Mouse (Mus musculus): ENCODE measurements around the gene Efcab8. TPM values are rescaled to one million over a fixed set of nuclear protein-coding genes. Genes with fewer than 3 reads are reported as not detected.
"Not testable (repeated sequence)": the region's sequence is repeated elsewhere in the genome, so short reads cannot be mapped to it uniquely, and the experiment has no call there.

The Efcab8 gene
- polyA plus RNA-seq, 1 experiment from 2014 or later = not detected

DNA sequence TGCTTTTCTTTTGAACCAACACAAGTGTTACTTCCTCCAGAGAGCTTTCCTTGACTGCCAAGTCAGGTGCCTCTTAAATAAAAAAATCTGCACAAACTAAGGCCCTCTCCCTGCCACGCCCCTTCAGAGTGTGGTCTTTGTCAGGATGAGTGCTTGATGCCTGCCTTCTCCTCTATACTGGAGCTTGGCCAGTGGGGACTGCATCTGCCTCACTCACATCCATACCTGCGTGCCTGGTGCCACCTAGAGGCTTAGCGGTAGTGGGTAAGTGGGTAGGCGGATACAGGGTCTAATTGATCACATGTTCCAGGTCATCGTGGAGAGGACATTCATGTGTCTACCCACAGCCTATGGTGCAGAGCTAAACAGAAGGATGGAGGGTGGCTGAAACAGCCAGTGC, 15.4 kb downstream of the Efcab8 start:
- Histone ChIP-seq H3K4me3 (ENCODE audit: control insufficient read depth in 1 of 2, insufficient read depth in 1 of 2, low read depth in 1 of 2, low read length in 2 of 2) (no peak overlapping the region), H3K9ac (ENCODE audit: low read length) (no peak overlapping the region), H3K4me2 (ENCODE audit: low read length) (no peak overlapping the region), H3K27me3 (ENCODE audit: control insufficient read depth, insufficient read depth, low read length) (no peaks in the 10 kb centered on the region), H3K36me3 (ENCODE audit: control insufficient read depth, insufficient read depth, low read length) (no peaks in the 10 kb centered on the region), H3K4me1 (ENCODE audit: control insufficient read depth in 2 of 2, insufficient read depth in 2 of 2, low read length in 2 of 2) (no peaks in the 10 kb centered on the region; a peak in 1 of 4 replicates), H3K9me3 (ENCODE audit: control insufficient read depth, low read length) (0 out of 2 replicates have a peak, but pooled peaks cover 2% of the 10 kb centered on the region), H3K27ac (replicated peaks in 1 of 2; ENCODE audit: control insufficient read depth in 1 of 2, insufficient read depth in 1 of 2, low read depth in 2 of 2, low read length in 2 of 2) (no peak overlapping the region)
- ATAC-seq (ENCODE audit: insufficient number of reproducible peaks, insufficient read depth, low FRiP score, low read depth) = no peak
- 51% methylated on average over 5 of the region's 5 CpGs for WGBS

DNA sequence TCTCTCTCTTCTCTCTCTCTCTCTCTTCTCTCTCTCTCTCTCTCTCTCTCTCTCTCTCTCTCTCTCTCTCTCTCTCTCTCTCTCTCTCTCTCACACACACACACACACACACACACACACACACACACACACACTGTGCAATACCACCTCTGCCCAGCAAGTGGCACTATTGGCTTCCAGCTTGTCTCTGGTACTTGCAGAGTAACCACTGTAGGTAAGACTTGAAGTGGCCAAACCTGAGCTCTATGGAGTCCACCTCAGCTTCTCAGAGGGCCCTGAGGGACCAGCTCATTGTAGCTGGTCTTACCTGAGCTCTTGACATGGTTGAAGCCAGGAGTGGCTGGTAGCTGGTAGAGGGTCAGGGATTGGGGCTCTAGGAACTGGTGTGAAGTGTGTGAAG, 27.7 kb downstream of the Efcab8 start:
- H3K9ac ChIP-seq (ENCODE audit: low read length); H3K27ac ChIP-seq (replicated peaks in 1 of 2; ENCODE audit: control insufficient read depth in 1 of 2, insufficient read depth in 1 of 2, low read depth in 2 of 2, low read length in 2 of 2); ATAC-seq (ENCODE audit: insufficient number of reproducible peaks, insufficient read depth, low FRiP score, low read depth); H3K4me3 ChIP-seq (ENCODE audit: control insufficient read depth in 1 of 2, insufficient read depth in 1 of 2, low read depth in 1 of 2, low read length in 2 of 2); H3K4me2 ChIP-seq (ENCODE audit: low read length); H3K9me3 ChIP-seq (ENCODE audit: control insufficient read depth, low read length); H3K27me3 ChIP-seq (ENCODE audit: control insufficient read depth, insufficient read depth, low read length); H3K36me3 ChIP-seq (ENCODE audit: control insufficient read depth, insufficient read depth, low read length): not testable (repeated sequence)
- peaks cover 15 to 19% of the 10 kb centered on the region in 2 experiments for H3K4me1 ChIP-seq (ENCODE audit: control insufficient read depth in 2 of 2, insufficient read depth in 2 of 2, low read length in 2 of 2)

DNA sequence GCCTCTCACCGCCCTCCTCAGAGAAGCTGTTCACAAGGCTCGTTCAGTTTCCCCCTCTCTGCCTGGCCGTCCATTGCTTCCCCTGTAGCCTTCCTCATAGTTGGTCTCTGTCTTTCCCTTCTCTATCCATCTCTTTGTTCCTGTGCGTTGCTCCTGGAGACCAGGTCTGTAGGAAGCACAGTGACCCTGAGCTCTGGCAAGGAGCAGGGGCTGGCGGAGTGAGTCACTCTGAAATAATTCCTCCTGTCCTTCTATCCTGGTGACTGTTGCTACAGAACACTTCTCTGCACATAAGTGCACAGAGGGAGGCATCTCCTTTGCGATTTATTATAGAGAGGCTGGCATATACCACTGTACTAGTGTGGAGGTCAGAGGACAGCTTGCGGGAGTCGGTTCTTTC, 28.4 kb downstream of the Efcab8 start:
- Histone ChIP-seq H3K27ac (replicated peaks in 1 of 2; ENCODE audit: control insufficient read depth in 1 of 2, insufficient read depth in 1 of 2, low read depth in 2 of 2, low read length in 2 of 2) (no peak overlapping the region), H3K9me3 (ENCODE audit: control insufficient read depth, low read length) (no peaks in the 10 kb centered on the region), H3K27me3 (ENCODE audit: control insufficient read depth, insufficient read depth, low read length) (no peaks in the 10 kb centered on the region), H3K36me3 (ENCODE audit: control insufficient read depth, insufficient read depth, low read length) (no peaks in the 10 kb centered on the region), H3K4me1 (ENCODE audit: control insufficient read depth in 2 of 2, insufficient read depth in 2 of 2, low read length in 2 of 2) (peaks cover 15 to 19% of the 10 kb centered on the region in 2 experiments), H3K4me3 (ENCODE audit: control insufficient read depth in 1 of 2, insufficient read depth in 1 of 2, low read depth in 1 of 2, low read length in 2 of 2) (no peak overlapping the region), H3K4me2 (ENCODE audit: low read length) (no peak overlapping the region), H3K9ac (ENCODE audit: low read length) (no peak overlapping the region)
- WGBS = 70% methylated on average over 8 of the region's 8 CpGs
- ATAC-seq (ENCODE audit: insufficient number of reproducible peaks, insufficient read depth, low FRiP score, low read depth) = no peak

GRCm38 (mm10) chr2:153808841-153809240, 29.1 kb downstream of the Efcab8 start:
- ATAC-seq (ENCODE audit: insufficient number of reproducible peaks, insufficient read depth, low FRiP score, low read depth) = no peak
- peaks cover 15 to 19% of the 10 kb centered on the region in 2 experiments for H3K4me1 ChIP-seq (ENCODE audit: control insufficient read depth in 2 of 2, insufficient read depth in 2 of 2, low read length in 2 of 2)
- 53% methylated on average over 6 of the region's 6 CpGs for WGBS
- no peak overlapping the region for H3K4me2 ChIP-seq (ENCODE audit: low read length)
- no peaks in the 10 kb centered on the region for H3K36me3 ChIP-seq (ENCODE audit: control insufficient read depth, insufficient read depth, low read length)
- H3K9me3 ChIP-seq (ENCODE audit: control insufficient read depth, low read length) = no peaks in the 10 kb centered on the region
- no peaks in the 10 kb centered on the region for H3K27me3 ChIP-seq (ENCODE audit: control insufficient read depth, insufficient read depth, low read length)
- no peak overlapping the region for H3K27ac ChIP-seq (replicated peaks in 1 of 2; ENCODE audit: control insufficient read depth in 1 of 2, insufficient read depth in 1 of 2, low read depth in 2 of 2, low read length in 2 of 2)
- no peak overlapping the region for H3K9ac ChIP-seq (ENCODE audit: low read length)
- H3K4me3 ChIP-seq (ENCODE audit: control insufficient read depth in 1 of 2, insufficient read depth in 1 of 2, low read depth in 1 of 2, low read length in 2 of 2) = no peak overlapping the region

GRCm38 (mm10) chr2:153809921-153810320, 30.2 kb downstream of the Efcab8 start:
- Histone ChIP-seq H3K9ac (ENCODE audit: low read length) (no peak overlapping the region), H3K27ac (replicated peaks in 1 of 2; ENCODE audit: control insufficient read depth in 1 of 2, insufficient read depth in 1 of 2, low read depth in 2 of 2, low read length in 2 of 2) (no peak overlapping the region), H3K4me1 (ENCODE audit: control insufficient read depth in 2 of 2, insufficient read depth in 2 of 2, low read length in 2 of 2) (peaks cover 14 to 19% of the 10 kb centered on the region in 2 experiments), H3K4me3 (ENCODE audit: control insufficient read depth in 1 of 2, insufficient read depth in 1 of 2, low read depth in 1 of 2, low read length in 2 of 2) (no peak overlapping the region), H3K36me3 (ENCODE audit: control insufficient read depth, insufficient read depth, low read length) (no peaks in the 10 kb centered on the region), H3K4me2 (ENCODE audit: low read length) (no peak overlapping the region), H3K27me3 (ENCODE audit: control insufficient read depth, insufficient read depth, low read length) (no peaks in the 10 kb centered on the region), H3K9me3 (ENCODE audit: control insufficient read depth, low read length) (no peaks in the 10 kb centered on the region)
- no peak for ATAC-seq (ENCODE audit: insufficient number of reproducible peaks, insufficient read depth, low FRiP score, low read depth)
- 39% methylated on average over 3 of the region's 3 CpGs for WGBS

DNA sequence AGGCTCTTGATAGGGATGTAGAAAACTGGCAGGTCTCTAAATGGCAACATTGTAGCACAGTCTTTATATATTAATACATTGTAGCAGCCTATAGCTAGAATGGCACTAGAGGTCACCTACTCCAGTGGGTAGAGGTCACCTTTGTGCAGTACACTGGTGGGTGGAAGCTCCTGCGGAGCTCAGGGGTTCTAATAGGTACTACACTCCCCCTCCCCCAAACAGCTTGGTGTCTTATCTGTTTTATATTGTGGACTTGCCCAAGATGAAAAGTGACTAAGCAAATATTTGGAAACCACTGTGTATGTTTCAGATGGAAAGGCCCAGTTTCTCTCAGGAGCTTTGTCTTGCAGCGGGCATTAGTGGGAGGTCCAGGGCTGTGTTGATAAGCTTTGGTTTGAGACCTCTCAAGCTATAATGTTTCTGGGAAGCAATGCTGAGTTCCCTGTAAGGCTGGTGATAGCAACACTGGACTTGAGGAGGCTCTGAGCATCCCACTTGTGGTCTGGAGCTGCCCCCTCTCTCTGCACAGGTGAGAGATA, 42.3 kb downstream of the Efcab8 start:
- no peak overlapping the region for H3K9ac ChIP-seq (ENCODE audit: low read length)

GRCm38 (mm10) chr2:153824593-153824992, 44.9 kb downstream of the Efcab8 start:
- Histone ChIP-seq H3K9me3 (ENCODE audit: control insufficient read depth, low read length) (no peaks in the 10 kb centered on the region), H3K9ac (ENCODE audit: low read length) (no peak overlapping the region), H3K27me3 (ENCODE audit: control insufficient read depth, insufficient read depth, low read length) (no peaks in the 10 kb centered on the region), H3K4me2 (ENCODE audit: low read length) (no peak overlapping the region), H3K4me3 (ENCODE audit: control insufficient read depth in 1 of 2, insufficient read depth in 1 of 2, low read depth in 1 of 2, low read length in 2 of 2) (no peak overlapping the region), H3K36me3 (ENCODE audit: control insufficient read depth, insufficient read depth, low read length) (no peaks in the 10 kb centered on the region), H3K4me1 (ENCODE audit: control insufficient read depth in 2 of 2, insufficient read depth in 2 of 2, low read length in 2 of 2) (0 out of 4 replicates have a peak, but pooled peaks cover 0 to 3% of the 10 kb centered on the region in 2 experiments), H3K27ac (replicated peaks in 1 of 2; ENCODE audit: control insufficient read depth in 1 of 2, insufficient read depth in 1 of 2, low read depth in 2 of 2, low read length in 2 of 2) (no peak overlapping the region)
- ATAC-seq (ENCODE audit: insufficient number of reproducible peaks, insufficient read depth, low FRiP score, low read depth) = peak; percentile 74
- 63% methylated on average over 6 of the region's 6 CpGs for whole genome bisulfite sequencing

More for the DNA sequence above, 42.3 kb downstream of the Efcab8 start:
- no peaks in the 10 kb centered on the region for H3K36me3 ChIP-seq (ENCODE audit: control insufficient read depth, insufficient read depth, low read length)
- H3K9me3 ChIP-seq (ENCODE audit: control insufficient read depth, low read length) = no peaks in the 10 kb centered on the region
- 0 out of 4 replicates have a peak, but pooled peaks cover 0 to 3% of the 10 kb centered on the region in 2 experiments for H3K4me1 ChIP-seq (ENCODE audit: control insufficient read depth in 2 of 2, insufficient read depth in 2 of 2, low read length in 2 of 2)
- no peak overlapping the region for H3K4me3 ChIP-seq (ENCODE audit: control insufficient read depth in 1 of 2, insufficient read depth in 1 of 2, low read depth in 1 of 2, low read length in 2 of 2)
- H3K27ac ChIP-seq (replicated peaks in 1 of 2; ENCODE audit: control insufficient read depth in 1 of 2, insufficient read depth in 1 of 2, low read depth in 2 of 2, low read length in 2 of 2) = no peak overlapping the region
- no peak overlapping the region for H3K4me2 ChIP-seq (ENCODE audit: low read length)
- H3K27me3 ChIP-seq (ENCODE audit: control insufficient read depth, insufficient read depth, low read length) = no peaks in the 10 kb centered on the region
- 69% methylated on average over 2 of the region's 2 CpGs for WGBS
- ATAC-seq (ENCODE audit: insufficient number of reproducible peaks, insufficient read depth, low FRiP score, low read depth) = no peak

GRCm38 (mm10) chr2:153825900-153826299, 46.2 kb downstream of the Efcab8 start:
- 68% methylated on average over 32 of the region's 32 CpGs for WGBS
- not testable (repeated sequence) for H3K9me3 ChIP-seq (ENCODE audit: control insufficient read depth, low read length); H3K27me3 ChIP-seq (ENCODE audit: control insufficient read depth, insufficient read depth, low read length); H3K4me2 ChIP-seq (ENCODE audit: low read length); H3K4me1 ChIP-seq (ENCODE audit: control insufficient read depth in 2 of 2, insufficient read depth in 2 of 2, low read length in 2 of 2); ATAC-seq (ENCODE audit: insufficient number of reproducible peaks, insufficient read depth, low FRiP score, low read depth); H3K27ac ChIP-seq (replicated peaks in 1 of 2; ENCODE audit: control insufficient read depth in 1 of 2, insufficient read depth in 1 of 2, low read depth in 2 of 2, low read length in 2 of 2); H3K36me3 ChIP-seq (ENCODE audit: control insufficient read depth, insufficient read depth, low read length); H3K9ac ChIP-seq (ENCODE audit: low read length); H3K4me3 ChIP-seq (ENCODE audit: control insufficient read depth in 1 of 2, insufficient read depth in 1 of 2, low read depth in 1 of 2, low read length in 2 of 2)

All from heart, embryonic 14.5 days (tissue).